Mouse (Mus musculus): Measurements from ENCODE around the gene Col26a1. TPM values are rescaled to one million over a fixed set of nuclear protein-coding genes. Genes with fewer than 3 reads are reported as not detected.
"Not testable (repeated sequence)": the region's sequence is repeated elsewhere in the genome, so short reads cannot be mapped to it uniquely, and the experiment has no call there.

The Col26a1 gene
- polyA plus RNA-seq, 2 experiments from 2014 or later = 0.41 TPM; not detected in 1

DNA sequence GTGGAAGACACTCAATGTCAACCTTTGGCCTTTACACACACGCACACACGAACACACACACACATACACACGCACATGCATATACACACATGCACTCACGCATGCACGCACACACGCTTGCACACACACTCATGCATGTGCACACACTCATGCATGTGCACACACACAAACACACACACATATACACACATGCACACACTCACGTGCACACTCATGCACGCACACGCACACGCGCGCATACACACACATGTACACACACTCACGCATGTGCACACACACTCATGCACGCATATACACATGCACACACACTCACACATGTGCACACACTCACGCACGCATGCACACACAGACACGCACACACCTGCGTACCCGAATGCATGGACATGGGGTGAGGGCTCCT is 130.9 kb downstream of the Col26a1 start:
- ATAC-seq = no peak

DNA sequence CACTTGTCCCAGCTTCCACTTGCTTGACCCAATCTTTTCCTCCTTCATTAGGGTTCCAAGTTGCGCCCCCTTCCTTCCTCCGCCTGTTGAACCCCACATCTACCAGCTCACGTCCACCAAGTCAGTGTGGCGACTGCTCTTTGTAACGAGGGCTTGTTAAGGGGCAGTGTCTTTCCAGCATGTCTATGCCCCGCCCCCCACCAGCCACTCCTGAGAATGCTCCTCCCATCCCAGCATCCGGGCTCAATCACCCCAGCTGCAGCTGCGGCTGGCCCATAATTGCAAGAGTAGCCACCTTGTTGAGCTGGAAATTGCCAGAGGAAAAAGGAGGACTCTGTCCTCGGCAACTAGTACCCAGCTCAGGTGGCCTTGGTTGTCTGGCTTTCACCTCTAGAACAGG is 136.4 kb downstream of the Col26a1 start:
- ATAC-seq = no peak

DNA sequence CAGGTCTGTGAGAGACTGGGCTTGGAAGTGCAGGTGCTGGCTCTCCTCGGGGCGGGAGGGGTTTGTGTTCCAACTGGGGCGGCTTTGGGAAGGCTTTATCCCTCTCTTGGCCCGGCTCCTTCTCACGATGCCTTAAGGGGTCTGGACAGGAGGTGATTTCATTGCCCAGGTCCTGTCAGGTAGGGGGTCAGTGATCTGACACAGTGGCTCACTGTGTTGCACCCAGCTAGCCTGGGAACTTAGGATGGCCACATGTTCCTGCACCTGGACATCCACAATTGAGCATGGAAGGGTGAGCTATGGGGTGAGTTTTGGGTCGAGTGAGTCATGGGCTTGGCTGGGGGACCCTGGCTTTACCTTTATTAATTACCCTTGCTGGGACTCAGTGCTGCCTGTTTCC is 144.1 kb downstream of the Col26a1 start:
- no peak for ATAC-seq

DNA sequence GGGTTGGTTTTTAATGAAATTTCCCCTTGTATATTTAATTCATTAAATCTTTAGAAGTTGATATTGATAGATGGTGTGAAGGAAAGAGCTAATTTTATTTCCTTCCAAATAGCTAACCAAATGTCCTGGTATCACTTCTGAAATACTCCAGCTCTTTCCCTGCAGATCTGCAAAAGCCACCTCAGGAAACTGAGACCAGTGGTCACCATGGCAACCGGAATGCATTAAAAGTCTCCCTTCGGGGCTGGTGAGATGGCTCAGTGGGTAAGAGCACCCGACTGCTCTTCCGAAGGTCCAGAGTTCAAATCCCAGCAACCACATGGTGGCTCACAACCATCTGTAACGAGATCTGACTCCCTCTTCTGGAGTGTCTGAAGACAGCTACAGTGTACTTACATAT is 156.7 kb downstream of the Col26a1 start:
- not testable (repeated sequence) for ATAC-seq

DNA sequence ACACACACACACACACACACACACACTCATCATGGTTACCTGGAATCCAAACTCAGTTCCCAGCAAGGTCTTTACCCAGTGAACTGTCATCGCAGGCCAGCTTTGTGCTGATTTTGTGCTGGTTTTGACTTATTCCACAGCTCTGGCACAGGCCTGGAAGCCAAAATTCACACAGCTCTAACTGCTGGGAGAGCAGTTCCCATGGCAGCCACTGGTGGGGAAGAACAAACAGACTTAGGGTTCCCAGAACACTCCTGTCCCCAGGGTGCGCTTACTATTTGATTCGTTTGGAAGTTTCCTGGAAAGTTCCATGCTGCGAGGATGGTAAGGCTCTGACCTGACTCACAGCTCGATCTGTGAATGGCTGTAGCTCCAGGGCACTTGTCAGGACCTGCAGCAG is 161.4 kb downstream of the Col26a1 start:
- no peak for ATAC-seq

DNA sequence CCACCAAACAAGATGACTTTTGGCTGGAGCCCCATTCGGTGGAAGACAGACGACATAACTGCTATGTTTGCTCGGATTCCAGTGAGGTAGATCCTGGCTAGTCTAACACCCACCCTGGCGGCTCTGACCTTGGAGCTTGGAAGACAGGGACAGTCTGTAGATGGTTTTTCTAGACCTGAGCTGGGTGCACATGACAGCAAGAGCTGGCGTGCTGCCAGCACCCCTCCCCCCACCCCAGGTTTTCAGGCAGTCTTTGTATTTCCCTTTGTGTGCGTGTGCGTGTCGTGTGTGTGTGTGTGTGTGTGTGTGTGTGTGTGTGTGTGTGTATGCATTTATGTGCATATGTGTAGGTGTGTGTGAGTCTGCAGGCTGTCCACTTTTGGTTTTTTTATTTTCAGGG is 164.4 kb downstream of the Col26a1 start:
- no peak for ATAC-seq

DNA sequence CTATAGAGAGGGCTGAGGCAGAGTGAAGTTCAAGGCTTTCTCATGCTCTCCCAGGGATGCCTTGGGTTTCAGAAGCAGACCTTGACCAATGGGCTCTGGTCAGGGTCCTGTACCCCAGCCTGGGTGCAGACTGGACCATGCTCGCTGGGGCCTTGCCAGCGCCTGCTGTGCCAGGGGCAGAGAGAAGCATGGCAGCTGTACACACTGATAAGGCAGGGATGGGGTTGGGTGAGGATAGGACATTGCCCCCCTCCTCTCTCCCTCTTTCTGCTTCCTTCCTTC is 165.5 kb downstream of the Col26a1 start:
- ATAC-seq = no peak

DNA sequence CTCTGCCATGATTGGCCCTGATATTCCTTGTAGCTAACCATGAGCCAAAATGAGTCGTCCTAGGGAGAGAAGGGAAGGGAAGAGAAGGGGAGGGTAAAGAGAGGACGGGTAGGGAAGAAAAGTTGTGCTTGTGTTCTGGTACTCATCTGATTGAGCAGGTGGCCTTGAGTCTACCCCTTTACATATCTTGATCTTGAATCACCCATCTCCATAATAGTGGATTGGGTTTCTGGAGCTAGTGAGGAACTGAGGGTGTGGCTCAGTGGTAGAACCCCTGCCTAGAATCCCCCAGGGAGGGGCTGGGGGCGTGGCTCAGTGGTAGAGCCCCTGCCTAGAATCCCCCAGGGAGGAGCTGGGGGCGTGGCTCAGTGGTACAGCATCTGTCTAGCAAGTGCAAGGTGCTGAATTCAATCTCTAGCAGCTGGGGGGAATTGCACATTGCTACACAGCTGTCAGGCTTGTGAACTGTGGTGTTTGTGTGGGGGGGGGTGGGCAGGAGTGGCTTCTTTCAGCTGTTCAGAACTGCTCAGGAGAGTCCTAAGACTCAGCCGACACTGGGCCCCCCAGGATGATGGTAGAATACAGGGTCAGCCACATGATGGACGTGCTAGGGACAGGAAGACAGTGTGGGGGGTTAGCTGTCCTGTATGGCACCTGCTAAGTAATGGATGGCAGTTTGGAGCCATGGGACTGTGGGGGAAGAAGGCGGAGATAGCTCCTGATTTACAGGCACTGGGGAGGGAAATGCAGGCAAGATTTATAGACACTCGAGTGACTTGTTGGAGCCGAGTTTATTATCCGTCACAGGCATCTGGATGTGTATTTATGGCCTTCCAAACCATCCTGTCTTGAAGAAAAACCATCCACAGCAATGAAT is 166.1 kb downstream of the Col26a1 start:
- ATAC-seq = no peak

DNA sequence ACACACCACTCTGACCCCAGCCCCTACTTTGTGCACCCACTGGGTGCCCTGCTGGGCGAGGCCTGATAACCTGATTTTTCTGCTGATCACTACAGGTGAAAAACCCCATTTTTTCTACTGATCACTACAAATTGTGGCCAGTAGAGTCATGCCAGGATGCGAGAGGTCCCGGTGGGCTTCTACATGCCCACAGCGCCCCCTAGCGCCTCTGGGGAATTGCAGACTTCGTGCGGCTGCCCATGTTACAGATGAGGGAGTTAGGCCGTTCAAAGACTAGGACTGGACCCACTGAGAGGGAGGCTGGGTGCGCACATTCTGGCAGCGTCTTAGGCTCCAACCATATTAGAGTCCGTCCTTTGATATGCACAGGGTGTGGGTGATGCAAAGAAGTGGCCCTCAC is 168.1 kb downstream of the Col26a1 start:
- ATAC-seq = no peak

DNA sequence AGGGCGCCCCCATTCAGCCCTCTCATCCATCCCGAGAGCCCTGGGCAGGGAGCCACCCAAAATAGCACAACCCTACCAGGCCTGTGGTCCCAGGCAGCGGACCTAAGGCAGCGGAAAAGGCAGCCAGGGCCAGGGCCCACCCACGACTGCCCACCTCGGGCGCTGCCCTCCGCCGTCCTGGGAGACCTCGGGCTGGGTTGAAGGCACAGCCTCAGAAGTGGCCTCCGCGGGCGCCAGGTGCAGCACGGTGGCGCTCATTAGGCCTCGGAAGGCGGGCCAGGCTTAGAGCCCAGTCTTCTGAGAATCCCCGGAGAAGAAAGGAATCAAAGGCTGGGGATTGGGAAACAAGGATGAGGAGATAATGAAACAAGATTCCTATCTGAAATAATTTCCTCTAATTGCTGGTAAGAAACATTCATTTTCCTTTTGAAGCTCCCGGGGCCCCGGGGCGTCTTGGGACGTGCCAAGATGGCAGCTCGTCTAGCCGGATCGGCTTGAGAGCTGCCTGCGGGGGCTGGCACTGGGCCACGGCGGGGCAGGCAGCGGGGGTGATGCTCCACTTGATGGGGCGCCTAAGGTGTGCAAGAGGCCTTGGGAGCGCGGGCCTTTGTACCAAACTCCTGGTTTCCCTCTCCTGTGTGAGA is 168.7 kb downstream of the Col26a1 start:
- ATAC-seq = no peak

DNA sequence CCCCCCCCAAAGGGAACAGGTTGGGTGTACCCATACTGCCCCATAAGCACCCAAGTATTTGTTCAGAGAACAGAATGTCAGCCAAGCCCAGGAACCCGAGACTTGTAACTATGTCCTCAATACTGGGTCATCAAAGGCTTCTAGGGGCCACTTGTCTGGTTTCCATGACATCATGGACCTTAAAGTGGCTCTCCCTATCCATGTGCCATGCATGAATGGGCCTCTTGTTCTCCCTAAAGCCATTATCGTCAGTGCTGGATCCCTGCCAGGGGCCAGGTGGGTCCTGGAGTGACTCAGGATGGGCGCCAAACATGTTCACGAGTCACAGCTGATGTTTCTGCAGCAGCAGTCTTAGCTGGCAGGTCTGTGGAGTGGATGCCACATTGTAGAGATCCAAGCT is 172.3 kb downstream of the Col26a1 start:
- no peak for ATAC-seq

DNA sequence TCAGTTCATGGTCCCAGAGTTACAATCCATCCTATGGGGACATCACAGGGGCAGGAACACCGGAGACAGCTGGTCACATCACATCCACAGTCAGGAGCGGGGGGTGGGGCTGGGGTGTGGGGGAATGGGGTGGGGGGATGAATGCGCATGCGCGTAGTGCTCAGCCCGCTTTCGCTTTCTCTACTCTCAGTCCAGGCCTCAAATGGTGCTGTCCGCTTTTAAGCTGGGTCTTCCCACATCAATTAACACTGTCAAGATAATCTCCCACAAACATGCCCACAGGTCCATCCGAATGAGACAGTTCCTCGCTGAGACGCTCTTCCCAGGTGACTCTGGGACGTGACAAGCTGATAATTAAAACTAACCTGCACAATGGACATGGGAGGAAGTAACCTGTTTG is 174.9 kb downstream of the Col26a1 start:
- peak; percentile 34 for ATAC-seq

DNA sequence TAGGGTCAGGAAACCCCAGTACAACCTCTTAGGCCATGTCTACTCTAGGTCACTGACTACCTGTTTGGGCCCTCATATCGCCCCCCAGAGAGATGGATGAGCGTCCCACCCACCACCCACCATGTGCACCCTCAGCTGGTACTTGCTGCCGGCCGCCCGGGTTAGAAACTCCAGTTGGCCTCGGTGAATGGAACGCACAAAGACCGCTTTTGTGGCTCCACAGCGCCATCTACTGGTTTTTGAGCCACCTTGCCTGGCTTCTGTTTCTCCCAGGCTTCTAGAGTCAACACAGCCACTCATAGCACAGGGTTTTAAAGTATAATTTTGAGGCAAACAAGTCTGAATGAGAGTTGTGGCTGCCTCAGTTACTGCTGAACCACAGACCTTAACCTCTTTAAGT is 176.2 kb downstream of the Col26a1 start:
- peak; percentile 69 for ATAC-seq

DNA sequence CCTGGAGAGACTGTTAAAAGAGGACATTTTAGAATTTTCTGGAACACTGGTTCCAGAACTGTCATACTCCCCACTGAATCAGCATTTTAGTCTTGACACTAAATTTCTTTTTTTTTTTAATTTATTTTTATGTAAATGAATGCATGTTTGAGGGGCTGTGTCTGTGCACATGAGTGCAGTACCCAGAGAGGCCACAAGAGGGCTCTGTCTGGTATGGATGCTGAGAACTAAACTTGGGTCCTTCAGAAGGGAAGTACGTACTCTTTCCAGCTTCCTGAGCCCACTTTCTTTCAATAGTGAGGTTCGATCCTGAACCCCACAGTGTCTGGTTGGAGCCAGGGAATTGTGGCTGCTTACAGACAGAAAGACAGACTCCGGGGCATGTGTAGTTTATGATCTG is 177.5 kb downstream of the Col26a1 start:
- ATAC-seq = no peak

DNA sequence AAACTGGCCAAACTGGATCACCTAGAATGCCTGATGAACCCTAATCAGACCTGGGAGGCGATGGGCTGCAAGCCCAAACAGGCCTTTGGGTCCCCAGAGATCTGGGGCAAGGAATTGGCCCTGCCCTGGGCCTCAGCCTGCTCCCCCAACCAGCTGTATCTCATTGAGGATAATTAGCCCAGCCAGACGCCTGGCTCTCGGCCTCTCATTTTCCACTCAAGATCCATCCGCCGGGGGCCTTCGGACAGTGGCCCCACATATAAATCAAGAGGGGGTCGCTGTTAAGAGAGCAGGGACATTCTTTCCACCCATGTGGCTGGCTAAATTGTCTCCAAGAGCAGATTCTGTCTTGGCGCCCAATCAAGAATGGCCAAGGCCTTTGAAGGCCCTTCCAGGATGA is 178.9 kb downstream of the Col26a1 start:
- no peak for ATAC-seq

DNA sequence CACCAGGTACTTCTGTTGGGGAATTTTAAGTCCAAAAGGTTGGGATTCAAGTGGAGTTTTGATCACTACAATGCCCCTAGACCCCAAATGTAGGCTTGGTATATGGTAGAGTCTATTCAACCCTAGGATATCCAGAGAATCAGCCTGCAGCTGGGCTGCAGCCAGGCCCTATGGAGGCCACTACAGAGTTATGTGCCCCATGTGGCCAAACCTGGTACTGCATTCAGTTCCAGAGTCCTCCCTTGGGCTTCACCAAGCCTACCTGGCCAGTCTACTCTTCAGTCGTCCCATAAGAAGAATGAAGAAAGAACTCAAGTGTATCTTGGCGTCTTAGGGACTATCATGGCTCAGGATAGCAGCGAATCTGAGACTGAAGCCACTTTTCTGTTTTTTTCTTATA is 179.3 kb downstream of the Col26a1 start:
- no peak for ATAC-seq

DNA sequence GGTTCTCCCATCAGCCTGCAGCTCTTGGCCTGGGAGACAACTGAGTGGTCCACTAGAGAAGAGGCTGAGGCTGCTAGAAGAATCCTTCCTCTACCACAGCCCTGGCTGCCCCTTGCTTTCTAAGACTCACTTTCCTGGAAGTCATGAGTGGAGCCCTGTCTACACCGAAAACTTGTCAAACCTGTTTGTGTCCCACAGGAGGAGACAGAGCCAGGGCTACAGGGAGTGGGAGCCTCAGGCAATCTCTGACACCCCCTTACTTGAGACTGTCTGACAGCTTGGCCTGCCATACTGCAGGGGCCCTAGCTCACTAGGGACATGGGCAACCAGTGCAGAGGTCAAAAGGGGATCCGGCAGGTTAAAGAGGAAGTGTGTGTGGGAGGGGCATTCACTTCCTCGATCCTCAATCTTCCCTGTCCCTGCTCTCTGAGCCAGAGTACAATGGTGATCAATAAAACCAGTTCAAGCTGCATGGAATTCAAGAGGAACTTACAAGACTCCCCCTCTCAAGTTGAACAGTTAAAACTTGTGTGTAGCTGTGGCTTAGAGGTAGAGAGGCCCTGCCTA is 180.8 kb downstream of the Col26a1 start:
- no peak for ATAC-seq

DNA sequence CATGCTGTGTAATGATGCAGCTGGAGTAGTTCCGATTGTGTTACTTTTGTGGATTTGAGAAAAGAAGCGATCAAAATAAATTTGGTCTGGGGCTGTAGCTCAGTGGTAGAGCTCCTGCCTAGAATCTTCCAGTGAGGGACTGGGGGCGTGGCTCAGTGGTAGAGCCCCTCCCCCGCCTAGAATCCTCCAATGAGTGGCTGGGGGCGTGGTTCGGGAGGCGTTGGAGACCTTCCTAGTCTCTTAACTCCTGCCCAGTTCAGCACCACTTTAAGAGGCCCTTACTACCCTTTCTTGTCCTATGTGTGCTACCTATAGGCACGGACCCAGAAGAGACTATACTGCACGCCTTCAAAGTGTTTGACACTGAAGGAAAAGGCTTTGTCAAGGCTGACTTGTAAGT is 185.4 kb downstream of the Col26a1 start:
- no peak for ATAC-seq

DNA sequence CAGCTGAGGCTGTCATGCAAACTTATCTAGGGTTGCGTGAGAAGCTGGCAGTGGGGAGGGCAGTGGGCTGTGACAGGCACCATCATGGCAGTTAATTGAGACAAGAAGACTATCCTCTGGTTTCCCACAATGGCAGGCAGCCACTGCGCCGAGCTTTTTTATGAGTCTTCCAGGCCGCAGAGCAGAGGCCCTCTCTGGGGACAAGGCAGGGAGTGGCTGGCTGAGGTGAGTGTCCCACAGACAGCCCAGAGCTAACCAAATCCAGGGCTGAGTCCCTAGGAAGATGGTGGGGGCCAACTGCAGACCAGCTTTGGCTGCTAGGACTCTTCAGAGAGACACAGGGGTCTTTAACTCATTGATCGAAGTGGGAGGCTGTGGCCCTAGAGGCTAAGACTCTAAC is 186.5 kb downstream of the Col26a1 start:
- no peak for ATAC-seq

DNA sequence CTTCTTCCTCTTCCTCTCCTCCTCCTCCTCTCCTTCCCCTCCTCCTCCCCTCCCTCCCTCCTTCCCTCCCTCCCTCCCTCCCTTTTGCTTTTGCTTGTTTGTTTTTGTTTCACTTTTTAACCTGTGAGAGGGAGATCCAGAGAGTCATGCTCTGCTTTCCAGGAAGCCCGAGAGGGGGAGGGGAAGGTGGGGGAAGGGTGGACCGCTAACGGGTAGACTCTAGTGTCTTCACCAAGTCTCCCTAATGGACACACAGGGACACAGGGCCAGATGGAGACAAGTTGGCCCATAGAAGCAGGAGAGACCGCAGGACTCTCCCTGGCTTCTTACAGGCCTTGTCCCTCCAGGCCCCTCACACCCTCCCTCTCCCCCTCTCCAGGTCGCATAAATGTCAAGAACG is 188.0 kb downstream of the Col26a1 start:
- no peak for ATAC-seq

DNA sequence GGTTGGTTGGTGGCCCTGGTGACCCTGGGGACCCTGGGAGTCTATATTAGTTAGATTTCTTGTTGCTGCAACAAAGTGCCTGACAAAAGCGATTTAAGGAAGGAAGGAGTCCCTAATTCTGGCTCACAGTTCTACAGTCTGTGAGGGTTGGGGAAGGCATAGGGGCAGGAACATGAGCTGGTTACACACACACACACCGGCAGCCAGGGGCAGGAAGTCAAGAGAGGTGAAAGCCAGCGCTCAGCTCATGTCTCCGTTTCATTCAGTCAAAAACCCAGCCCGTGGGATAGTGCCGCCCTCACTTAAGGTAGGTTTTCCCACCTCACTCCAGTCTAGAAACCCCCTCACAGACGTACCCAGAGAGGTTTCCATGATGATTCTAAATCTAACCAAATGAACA is 189.6 kb downstream of the Col26a1 start:
- ATAC-seq = peak; percentile 71

DNA sequence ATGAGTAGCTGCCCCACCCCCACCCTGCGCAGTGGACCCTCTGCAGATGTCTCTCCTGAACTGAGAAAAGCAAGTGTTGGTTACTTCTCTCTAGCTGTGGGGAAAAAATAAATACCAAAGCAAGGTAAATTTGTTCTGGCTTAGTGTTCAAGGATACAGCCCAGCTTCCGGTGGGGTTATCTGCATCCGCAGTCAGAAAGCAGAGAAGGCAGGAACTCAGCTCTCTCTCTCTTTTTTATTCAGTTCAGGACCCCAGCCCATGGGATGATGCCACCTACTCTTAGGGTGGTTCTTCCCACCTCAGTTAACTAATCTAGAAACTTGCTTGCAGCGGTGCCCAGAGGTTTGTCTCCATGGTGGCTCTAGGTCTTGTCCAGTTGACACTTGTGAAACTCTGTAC is 190.2 kb downstream of the Col26a1 start, which contains the start of gene Myl10:
Gene Myl10 (plus strand): TSS at position 363 of the 400 bp plus-strand sequence.
- ATAC-seq = no peak

Data from CD4-positive, CD25-positive, alpha-beta regulatory T cell, adult 4 months (primary cell).